Mouse (Mus musculus) heart, adult 2 months (tissue): Measurements from ENCODE around the gene Olfr1436. TPM values are rescaled to one million over a fixed set of nuclear protein-coding genes. Genes with fewer than 3 reads are reported as not detected.
"Not testable (repeated sequence)": the region's sequence is repeated elsewhere in the genome, so short reads cannot be mapped to it uniquely, and the experiment has no call there.

ENCODE experiments used
- DNase-seq, 2 experiments: peaks; one replicate each; pipeline ENCODE4 v3.0.0; 2021
- H3K27ac ChIP-seq: fragments of 200-600 bp; 2 replicates; pipeline ENCODE4 v1.8.1; 2022
- H3K27me3 ChIP-seq: fragments of 200-500 bp; 2 replicates; pipeline ENCODE4 v1.6.1; 2012; ENCODE audit warnings: mild to moderate bottlenecking, low read length, inconsistent platforms, mixed read lengths; ENCODE audit not compliant: control insufficient read depth, insufficient read depth
- H3K36me3 ChIP-seq: fragments of 200-500 bp; 2 replicates; pipeline ENCODE4 v1.6.1; 2012; ENCODE audit warnings: low read length, inconsistent platforms; ENCODE audit not compliant: control insufficient read depth, insufficient read depth
- H3K4me1 ChIP-seq: fragments of 200-500 bp; 2 replicates; pipeline ENCODE4 v1.6.1; 2011; ENCODE audit warnings: low read length; ENCODE audit not compliant: control insufficient read depth, insufficient read depth
- H3K4me3 ChIP-seq: fragments of 200-600 bp; 2 replicates; pipeline ENCODE4 v1.8.1; 2022
- H3K79me2 ChIP-seq: fragments of 200-500 bp; replicated peaks from 2 replicates; pipeline ENCODE4 v1.6.1; 2012; ENCODE audit warnings: mild to moderate bottlenecking, inconsistent platforms, low read length, moderate library complexity, mixed read lengths; ENCODE audit not compliant: control insufficient read depth, insufficient read depth
- H3K9ac ChIP-seq: fragments of 200-500 bp; 2 replicates; pipeline ENCODE4 v1.6.1; 2012; ENCODE audit warnings: low read depth, mild to moderate bottlenecking, control low read depth, inconsistent platforms, low read length, mixed read lengths
- CTCF ChIP-seq: fragments of 200-600 bp; IDR thresholded peaks from 2 replicates; pipeline ENCODE4 v1.8.1; 2022; ENCODE audit warnings: antibody characterized with exemption, mild to moderate bottlenecking, moderate library complexity
- EP300 ChIP-seq: fragments of 200-500 bp; IDR thresholded peaks from 2 replicates; pipeline ENCODE4 v1.6.1; 2011; ENCODE audit warnings: low read depth, low read length, control low read depth; ENCODE audit not compliant: insufficient read depth
- POLR2A ChIP-seq: fragments of 200-500 bp; IDR thresholded peaks from 2 replicates; pipeline ENCODE4 v1.6.1; 2011; ENCODE audit warnings: mild to moderate bottlenecking, low read depth, low read length, control low read depth; ENCODE audit not compliant: insufficient read depth
- WGBS: fragments of 180-500 bp; shearing (Covaris S2); methylation state at CpG from one replicate; pipeline ENCODE4 v1.1.7; 2018; 5-methylcytosine and 5-hydroxymethylcytosine counted together
- intact Hi-C: fragments of 180-260 bp; cut with DNase I; formaldehyde crosslinking; loops from one replicate; pipeline ENCODE4 v1.15.1; 2025
- long read RNA-seq: library from polyadenylated mRNA; stranded (forward); transcript quantifications from one replicate; pipeline ENCODE4 v2.0.0, GENCODE M21; 2021
- polyA plus RNA-seq: library from polyadenylated mRNA; depleted of rRNA; stranded (reverse); fragments of >200 nt; gene quantifications from 2 replicates; pipeline ENCODE4 v1.2.3, GENCODE M21; 2012; rRNA removed
- total RNA-seq, 2 experiments: library from RNA; stranded (reverse); gene quantifications; 2 replicates each; pipeline ENCODE4 v1.2.3; 2021

The Olfr1436 gene
- total RNA-seq: not detected
- not detected in 2 replicates for polyA plus RNA-seq
- long read RNA-seq: 0 reads

DNA sequence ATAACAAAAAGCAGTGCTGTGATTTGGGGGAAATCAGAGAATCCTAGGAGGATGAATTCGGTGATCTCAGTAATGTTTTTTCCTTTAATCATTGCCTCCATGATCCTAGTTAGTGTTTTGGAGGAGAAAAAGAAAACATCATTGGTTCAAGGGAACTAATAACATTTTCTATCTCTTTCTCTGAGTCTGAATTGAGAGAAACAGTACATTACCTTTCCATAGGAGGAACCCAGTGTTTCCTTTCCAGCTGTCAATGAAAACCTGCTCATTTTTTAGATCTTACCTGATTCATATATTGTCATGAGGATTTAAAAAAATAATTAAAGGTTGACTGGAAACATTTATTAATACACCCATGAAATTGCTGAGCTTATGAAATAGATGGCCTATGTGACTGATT is at the start of gene Olfr1436:
Olfr1436 (minus strand) TSS at position 101 of the 400 bp plus-strand sequence.
- DNase-seq, H3K79me2 ChIP-seq, H3K27me3 ChIP-seq, H3K4me3 ChIP-seq, H3K4me1 ChIP-seq, H3K36me3 ChIP-seq, intact Hi-C loops, H3K9ac ChIP-seq, H3K27ac ChIP-seq: not testable (repeated sequence)
- 55% methylated on average over 1 of the region's 1 CpGs for WGBS

DNA sequence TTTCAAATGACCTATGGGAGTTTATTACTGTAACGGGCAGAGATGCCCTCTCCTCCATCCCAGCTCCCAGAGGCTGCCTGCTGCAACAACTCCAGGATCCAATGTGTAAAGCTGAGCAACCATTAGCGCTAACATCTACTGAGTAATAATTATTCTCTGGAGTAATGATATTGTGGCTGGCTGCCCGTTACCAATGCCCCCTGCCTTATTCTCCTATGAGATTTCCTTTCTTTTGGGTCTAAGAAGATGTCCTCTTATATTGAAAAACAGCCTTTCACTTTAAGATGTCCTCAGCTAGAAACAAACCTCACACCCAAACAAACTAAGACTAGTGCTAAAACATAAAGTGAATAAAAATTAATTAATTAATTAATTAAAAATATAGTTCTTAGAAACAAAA is 36.9 kb upstream of the Olfr1436 start, which contains the start of gene Olfr1438-ps1:
Olfr1438-ps1 (minus strand) TSS at position 101 of the 400 bp plus-strand sequence.
- H3K27me3 ChIP-seq: no peaks in the 10 kb centered on the region
- no peak within 1 kb of the TSS for H3K27ac ChIP-seq
- no peaks in the 10 kb centered on the region for H3K4me1 ChIP-seq
- no peak for TF ChIP-seq POLR2A
- no peak for TF ChIP-seq EP300
- no peak for TF ChIP-seq CTCF
- H3K9ac ChIP-seq: no peak within 1 kb of the TSS
- no peak for DNase-seq
- intact Hi-C loops: no loop called here
- 72% methylated on average over 3 of the region's 3 CpGs for whole genome bisulfite sequencing
- H3K36me3 ChIP-seq: no peaks in the 10 kb centered on the region
- H3K79me2 ChIP-seq: no peaks in the 10 kb centered on the region
- H3K4me3 ChIP-seq: no peak within 1 kb of the TSS

DNA sequence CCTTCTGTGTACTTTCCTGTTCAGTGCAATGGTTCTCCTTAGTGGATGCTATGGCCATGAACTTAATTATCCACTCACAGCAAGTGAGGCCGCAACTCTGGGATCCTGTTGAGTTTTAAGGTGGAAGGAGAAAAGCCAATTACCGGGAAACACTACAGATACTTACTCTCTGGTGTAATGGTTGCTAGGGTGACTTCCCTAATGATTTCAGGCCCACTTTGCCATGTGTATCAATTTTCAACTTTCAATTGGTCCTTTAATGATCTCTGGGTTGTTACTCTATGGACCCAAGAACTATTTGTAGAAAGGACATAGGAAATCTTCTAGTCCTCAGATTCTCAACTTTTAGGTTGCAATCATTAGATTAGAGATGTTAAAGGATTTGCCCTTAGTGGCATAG is 26.1 kb upstream of the Olfr1436 start, which contains the start of gene Olfr1437:
Olfr1437 (minus strand) TSS at position 101 of the 400 bp plus-strand sequence.
- no peak within 1 kb of the TSS for H3K9ac ChIP-seq
- H3K79me2 ChIP-seq: no peaks in the 10 kb centered on the region
- 74% methylated on average over 2 of the region's 2 CpGs for WGBS
- H3K4me3 ChIP-seq: no peak within 1 kb of the TSS
- H3K36me3 ChIP-seq: no peaks in the 10 kb centered on the region
- no peaks in the 10 kb centered on the region for H3K4me1 ChIP-seq
- TF ChIP-seq POLR2A (no peak), CTCF (no peak), EP300 (no peak)
- no peak for DNase-seq
- no peaks in the 10 kb centered on the region for H3K27me3 ChIP-seq
- intact Hi-C loops: no loop called here
- no peak within 1 kb of the TSS for H3K27ac ChIP-seq

DNA sequence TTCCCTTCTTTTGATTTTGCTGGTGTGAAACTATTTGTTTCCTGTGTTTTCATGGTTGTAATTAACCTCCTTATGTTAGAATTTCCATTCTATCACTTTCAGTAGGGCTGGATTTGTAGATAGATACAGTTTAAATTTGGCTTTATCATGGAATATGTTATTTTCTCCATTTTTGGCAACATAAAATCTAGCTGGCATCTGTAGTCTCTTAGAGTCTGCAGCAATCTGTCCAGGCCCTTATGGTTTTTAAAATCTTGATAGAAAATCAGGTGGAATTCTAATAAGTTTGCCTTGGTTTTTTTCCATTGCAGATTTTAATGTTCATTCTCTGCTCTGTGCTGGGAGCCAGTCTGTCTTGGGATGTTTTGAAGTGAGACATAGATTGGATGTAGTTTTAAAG is 6.0 kb downstream of the Olfr1436 start:
- no peaks in the 10 kb centered on the region for H3K36me3 ChIP-seq
- H3K4me3 ChIP-seq: no peak overlapping the region
- TF ChIP-seq CTCF (no peak), POLR2A (no peak), EP300 (no peak)
- no peaks in the 10 kb centered on the region for H3K79me2 ChIP-seq
- DNase-seq: no peak
- H3K27ac ChIP-seq: no peak overlapping the region
- H3K27me3 ChIP-seq: no peaks in the 10 kb centered on the region
- no peaks in the 10 kb centered on the region for H3K4me1 ChIP-seq
- intact Hi-C loops: no loop called here
- H3K9ac ChIP-seq: no peak overlapping the region

DNA sequence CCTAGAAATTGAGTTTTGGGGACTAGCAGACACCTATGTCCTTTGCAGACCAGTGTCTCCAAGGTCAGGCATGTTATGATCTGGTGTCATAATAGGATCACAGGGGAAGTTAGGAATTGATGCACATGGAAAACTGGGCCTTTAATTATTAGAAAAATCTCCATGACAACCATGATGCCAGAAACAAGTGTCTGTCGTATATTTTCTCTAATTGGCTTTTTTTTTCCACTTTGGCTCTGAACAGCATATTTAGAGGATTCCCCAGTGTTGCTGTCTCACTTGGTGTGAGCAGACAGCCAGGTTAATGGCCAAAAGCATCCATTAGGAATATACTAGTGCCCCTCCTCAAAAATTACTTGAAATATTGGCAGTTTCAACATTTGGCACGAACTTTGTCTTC is 19.4 kb downstream of the Olfr1436 start, which contains the start of gene Olfr1434:
Olfr1434 (plus strand) TSS at position 301 of the 400 bp plus-strand sequence.
- Histone ChIP-seq H3K27me3 (no peaks in the 10 kb centered on the region), H3K4me3 (no peak within 1 kb of the TSS), H3K9ac (no peak within 1 kb of the TSS), H3K36me3 (no peaks in the 10 kb centered on the region), H3K4me1 (no peaks in the 10 kb centered on the region), H3K79me2 (no peaks in the 10 kb centered on the region), H3K27ac (no peak within 1 kb of the TSS)
- intact Hi-C loops: no loop called here
- 51% methylated on average over 2 of the region's 2 CpGs for WGBS
- no peak for TF ChIP-seq CTCF
- no peak for TF ChIP-seq EP300
- TF ChIP-seq POLR2A: no peak
- no peak for DNase-seq

DNA sequence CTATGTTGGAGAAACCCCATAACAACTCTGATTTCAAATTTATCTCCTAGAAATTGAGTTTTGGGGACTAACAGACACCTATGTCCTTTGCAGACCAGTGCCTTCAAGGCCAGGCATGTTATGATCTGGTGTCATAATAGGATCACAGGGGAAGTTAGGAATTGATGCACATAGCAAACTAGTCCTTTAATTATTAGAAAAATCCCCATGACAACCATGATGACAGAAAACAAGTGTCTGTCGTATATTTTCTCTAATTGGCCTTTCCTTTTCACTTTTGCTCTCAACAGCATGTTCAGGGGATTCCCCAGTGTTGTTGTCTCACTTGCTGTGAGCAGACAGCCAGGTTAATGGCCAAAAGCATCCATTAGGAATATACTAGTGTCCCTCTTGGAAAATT is 38.2 kb downstream of the Olfr1436 start, which contains the start of gene Olfr235:
Olfr235 (plus strand) TSS at position 301 of the 400 bp plus-strand sequence.
- H3K4me3 ChIP-seq: no peak within 1 kb of the TSS
- TF ChIP-seq EP300: no peak
- TF ChIP-seq POLR2A: no peak
- TF ChIP-seq CTCF: no peak
- DNase-seq: no peak
- no peaks in the 10 kb centered on the region for H3K36me3 ChIP-seq
- H3K27me3 ChIP-seq: no peaks in the 10 kb centered on the region
- no peak within 1 kb of the TSS for H3K27ac ChIP-seq
- intact Hi-C loops: no loop called here
- WGBS: 34% methylated on average over 1 of the region's 1 CpGs
- H3K79me2 ChIP-seq: no peaks in the 10 kb centered on the region
- no peak within 1 kb of the TSS for H3K9ac ChIP-seq
- H3K4me1 ChIP-seq: no peaks in the 10 kb centered on the region

Other genes with a start within 250 kb of the Olfr1436 start
- not detected for gene Olfr1424, start 236.4 kb downstream of the Olfr1436 start, total RNA-seq
- not detected in 2 replicates for gene Olfr1424, start 236.4 kb downstream of the Olfr1436 start, polyA plus RNA-seq
- gene Olfr1425, start 221.4 kb downstream of the Olfr1436 start, total RNA-seq: not detected
- not detected in 2 replicates for gene Olfr1425, start 221.4 kb downstream of the Olfr1436 start, polyA plus RNA-seq
- gene Olfr1426, start 207.1 kb downstream of the Olfr1436 start, total RNA-seq: not detected
- gene Olfr1426, start 207.1 kb downstream of the Olfr1436 start, polyA plus RNA-seq: not detected in 2 replicates
- gene Olfr1427, start 195.8 kb downstream of the Olfr1436 start, total RNA-seq: not detected
- not detected in 2 replicates for gene Olfr1427, start 195.8 kb downstream of the Olfr1436 start, polyA plus RNA-seq
- not detected for gene Olfr1428, start 183.2 kb downstream of the Olfr1436 start, total RNA-seq
- gene Olfr1428, start 183.2 kb downstream of the Olfr1436 start, polyA plus RNA-seq: not detected in 2 replicates
- gene Olfr76, start 175.9 kb downstream of the Olfr1436 start, total RNA-seq: not detected
- gene Olfr76, start 175.9 kb downstream of the Olfr1436 start, polyA plus RNA-seq: not detected in 2 replicates
- gene Olfr1555-ps1, start 129.0 kb downstream of the Olfr1436 start, total RNA-seq: not detected
- gene Olfr1555-ps1, start 129.0 kb downstream of the Olfr1436 start, polyA plus RNA-seq: not detected in 2 replicates
- not detected for gene Olfr1431, start 98.5 kb downstream of the Olfr1436 start, total RNA-seq
- gene Olfr1431, start 98.5 kb downstream of the Olfr1436 start, polyA plus RNA-seq: not detected in 2 replicates
- not detected for gene Olfr1432, start 66.5 kb downstream of the Olfr1436 start, total RNA-seq
- not detected in 2 replicates for gene Olfr1432, start 66.5 kb downstream of the Olfr1436 start, polyA plus RNA-seq
- gene Olfr262, start 57.5 kb downstream of the Olfr1436 start, total RNA-seq: not detected
- not detected in 2 replicates for gene Olfr262, start 57.5 kb downstream of the Olfr1436 start, polyA plus RNA-seq
- not detected for gene Olfr235, start 38.1 kb downstream of the Olfr1436 start, total RNA-seq
- gene Olfr235, start 38.1 kb downstream of the Olfr1436 start, polyA plus RNA-seq: not detected in 2 replicates
- not detected for gene Olfr1434, start 19.3 kb downstream of the Olfr1436 start, total RNA-seq
- not detected in 2 replicates for gene Olfr1434, start 19.3 kb downstream of the Olfr1436 start, polyA plus RNA-seq
- gene Olfr1437, start 26.0 kb upstream of the Olfr1436 start, total RNA-seq: not detected
- gene Olfr1437, start 26.0 kb upstream of the Olfr1436 start, polyA plus RNA-seq: not detected in 2 replicates
- not detected for gene Olfr1438-ps1, start 36.8 kb upstream of the Olfr1436 start, total RNA-seq
- gene Olfr1438-ps1, start 36.8 kb upstream of the Olfr1436 start, polyA plus RNA-seq: not detected in 2 replicates
- gene Olfr1440, start 88.1 kb upstream of the Olfr1436 start, total RNA-seq: not detected
- not detected in 2 replicates for gene Olfr1440, start 88.1 kb upstream of the Olfr1436 start, polyA plus RNA-seq
- gene Olfr1441, start 118.3 kb upstream of the Olfr1436 start, total RNA-seq: not detected
- gene Olfr1441, start 118.3 kb upstream of the Olfr1436 start, polyA plus RNA-seq: not detected in 2 replicates
- gene Pfpl, start 128.8 kb upstream of the Olfr1436 start, total RNA-seq: not detected
- gene Pfpl, start 128.8 kb upstream of the Olfr1436 start, polyA plus RNA-seq: not detected in 2 replicates
- gene Mpeg1, start 161.6 kb upstream of the Olfr1436 start, total RNA-seq: 1 to 10 TPM; 7.4 to 8.0 TPM
- gene Mpeg1, start 161.6 kb upstream of the Olfr1436 start, polyA plus RNA-seq: 3.5 and 4.3 TPM in 2 replicates
- 1 to 10 TPM; 5.7 to 6.2 TPM for gene Dtx4, start 202.3 kb upstream of the Olfr1436 start, total RNA-seq
- gene Dtx4, start 202.3 kb upstream of the Olfr1436 start, polyA plus RNA-seq: 3.7 and 5.0 TPM in 2 replicates
- 1 to 10 TPM; 4.4 to 4.7 TPM for gene Fam111a, start 246.6 kb upstream of the Olfr1436 start, total RNA-seq
- gene Fam111a, start 246.6 kb upstream of the Olfr1436 start, polyA plus RNA-seq: 1.5 and 2.7 TPM in 2 replicates